Mouse (Mus musculus): ENCODE measurements around the gene Ssbp4. TPM values are rescaled to one million over a fixed set of nuclear protein-coding genes. Genes with fewer than 3 reads are reported as not detected.

Ssbp4 gene
- polyA plus RNA-seq, 1 experiment: 52.6 TPM

- no peaks in the 10 kb centered on the region; the same call in 1 of the 2 replicates for H3K36me3 ChIP-seq (ENCODE audit: control insufficient read depth)
- H3K9me3 ChIP-seq (ENCODE audit: control insufficient read depth, low read length): peaks cover 3% of the 10 kb centered on the region
- TF ChIP-seq GATA1 (IDR thresholded peaks at IDR 0.05; ENCODE audit: low read length) (no peak), TAL1 (IDR thresholded peaks at IDR 0.05; ENCODE audit: low read length) (no peak)
- H3K27me3 ChIP-seq (ENCODE audit: control insufficient read depth): peaks cover 18% of the 10 kb centered on the region
- no peak overlapping the region for H3K4me3 ChIP-seq (replicated peaks)
- peaks cover 67% of the 10 kb centered on the region for H3K4me1 ChIP-seq (ENCODE audit: control insufficient read depth)
These were observed 18.4 kb upstream of the Ssbp4 start for GRCm38 (mm10) chr8:70627041-70627440.

GRCm38 (mm10) chr8:70625104-70625503, 16.4 kb upstream of the Ssbp4 start:
- Histone ChIP-seq H3K4me1 (ENCODE audit: control insufficient read depth) (peaks cover 71% of the 10 kb centered on the region), H3K9me3 (ENCODE audit: control insufficient read depth, low read length) (peaks cover 3% of the 10 kb centered on the region), H3K27me3 (ENCODE audit: control insufficient read depth) (peaks cover under 1% of the 10 kb centered on the region; the same call in 1 of the 2 replicates), H3K36me3 (ENCODE audit: control insufficient read depth) (no peaks in the 10 kb centered on the region; the same call in 1 of the 2 replicates), H3K4me3 (replicated peaks) (no peak overlapping the region)
- TF ChIP-seq TAL1 (IDR thresholded peaks at IDR 0.05; ENCODE audit: low read length): no peak
- no peak for TF ChIP-seq GATA1 (IDR thresholded peaks at IDR 0.05; ENCODE audit: low read length)

GRCm38 (mm10) chr8:70622220-70622619, 13.5 kb upstream of the Ssbp4 start:
- Histone ChIP-seq H3K4me1 (ENCODE audit: control insufficient read depth) (peaks cover 79% of the 10 kb centered on the region), H3K27me3 (ENCODE audit: control insufficient read depth) (no peaks in the 10 kb centered on the region), H3K4me3 (replicated peaks) (peak overlapping the region; percentile 26), H3K36me3 (ENCODE audit: control insufficient read depth) (no peaks in the 10 kb centered on the region; the same call in 1 of the 2 replicates), H3K9me3 (ENCODE audit: control insufficient read depth, low read length) (peaks cover 3% of the 10 kb centered on the region)
- TF ChIP-seq GATA1 (IDR thresholded peaks at IDR 0.05; ENCODE audit: low read length): peak; percentile 49
- TF ChIP-seq TAL1 (IDR thresholded peaks at IDR 0.05; ENCODE audit: low read length): peak; percentile 81

DNA sequence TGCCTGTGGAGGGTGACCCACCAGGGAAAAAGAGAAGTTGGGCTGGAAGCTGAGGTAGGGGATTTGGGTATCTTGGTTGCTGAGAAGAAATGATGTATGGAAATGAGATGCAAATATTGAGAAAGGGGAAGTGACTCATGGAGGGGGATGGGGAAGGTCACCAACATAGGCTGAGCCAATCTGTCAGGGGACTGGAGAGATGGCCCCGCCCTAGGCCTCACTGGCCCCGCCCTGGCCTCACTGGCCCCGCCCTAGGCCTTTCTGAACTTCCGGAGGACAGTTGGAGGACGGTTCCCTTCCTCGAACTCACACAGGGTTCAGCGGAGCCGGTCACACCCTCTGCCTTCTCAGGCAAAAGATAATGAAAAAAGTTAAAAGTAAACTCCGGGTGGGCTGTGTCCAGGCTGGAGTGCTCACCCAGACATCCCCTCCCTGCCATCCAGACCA, 10.2 kb upstream of the Ssbp4 start:
- peaks cover 89% of the 10 kb centered on the region for H3K4me1 ChIP-seq (ENCODE audit: control insufficient read depth)
- TF ChIP-seq GATA1 (IDR thresholded peaks at IDR 0.05; ENCODE audit: low read length): no peak
- TF ChIP-seq TAL1 (IDR thresholded peaks at IDR 0.05; ENCODE audit: low read length): no peak
- H3K9me3 ChIP-seq (ENCODE audit: control insufficient read depth, low read length): no peaks in the 10 kb centered on the region
- no peaks in the 10 kb centered on the region for H3K27me3 ChIP-seq (ENCODE audit: control insufficient read depth)
- H3K36me3 ChIP-seq (ENCODE audit: control insufficient read depth): no peaks in the 10 kb centered on the region; the same call in 1 of the 2 replicates
- H3K4me3 ChIP-seq (replicated peaks): peak overlapping the region; percentile 51

- peaks cover 89% of the 10 kb centered on the region for H3K4me1 ChIP-seq (ENCODE audit: control insufficient read depth)
These were observed 9.3 kb upstream of the Ssbp4 start for GRCm38 (mm10) chr8:70617985-70618384.

DNA sequence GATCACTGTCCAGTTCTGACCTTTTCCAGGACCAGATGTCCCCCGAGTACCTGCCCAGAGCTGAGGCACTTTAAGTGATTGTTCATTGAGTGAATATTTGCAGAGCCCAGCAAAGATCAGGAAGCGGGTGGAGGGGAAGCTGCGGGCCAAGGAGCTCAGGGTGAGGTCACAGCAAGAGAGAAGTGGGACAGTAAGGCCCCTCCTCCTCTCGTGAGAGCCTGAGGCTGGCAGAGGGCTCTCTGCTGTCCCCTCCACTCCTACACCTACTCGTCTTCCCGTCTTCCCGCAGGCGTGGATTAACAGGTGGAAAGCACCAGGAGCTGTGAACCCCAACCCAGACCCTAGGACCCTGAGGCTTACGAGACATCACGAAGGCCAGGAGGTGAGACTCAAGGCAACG, 8.0 kb upstream of the Ssbp4 start:
- TF ChIP-seq TAL1 (IDR thresholded peaks at IDR 0.05; ENCODE audit: low read length) (no peak), GATA1 (IDR thresholded peaks at IDR 0.05; ENCODE audit: low read length) (no peak)
- Histone ChIP-seq H3K4me3 (replicated peaks) (no peak overlapping the region), H3K9me3 (ENCODE audit: control insufficient read depth, low read length) (no peaks in the 10 kb centered on the region), H3K4me1 (ENCODE audit: control insufficient read depth) (peaks cover 82% of the 10 kb centered on the region), H3K27me3 (ENCODE audit: control insufficient read depth) (no peaks in the 10 kb centered on the region), H3K36me3 (ENCODE audit: control insufficient read depth) (no peaks in the 10 kb centered on the region; the same call in 1 of the 2 replicates)

More at GRCm38 (mm10) chr8:70617985-70618384, 9.3 kb upstream of the Ssbp4 start:
- Histone ChIP-seq H3K27me3 (ENCODE audit: control insufficient read depth) (no peaks in the 10 kb centered on the region), H3K9me3 (ENCODE audit: control insufficient read depth, low read length) (no peaks in the 10 kb centered on the region), H3K36me3 (ENCODE audit: control insufficient read depth) (no peaks in the 10 kb centered on the region; the same call in 1 of the 2 replicates), H3K4me3 (replicated peaks) (peak overlapping the region; percentile 13)
- TF ChIP-seq TAL1 (IDR thresholded peaks at IDR 0.05; ENCODE audit: low read length) (no peak; the same call in 2 of the 3 replicates), GATA1 (IDR thresholded peaks at IDR 0.05; ENCODE audit: low read length) (no peak)

- H3K4me1 ChIP-seq (ENCODE audit: control insufficient read depth): peaks cover 82% of the 10 kb centered on the region
- TF ChIP-seq TAL1 (IDR thresholded peaks at IDR 0.05; ENCODE audit: low read length): no peak
- no peak for TF ChIP-seq GATA1 (IDR thresholded peaks at IDR 0.05; ENCODE audit: low read length)
- no peaks in the 10 kb centered on the region for H3K9me3 ChIP-seq (ENCODE audit: control insufficient read depth, low read length)
- H3K27me3 ChIP-seq (ENCODE audit: control insufficient read depth): no peaks in the 10 kb centered on the region
- no peak within 1 kb of the TSS for H3K4me3 ChIP-seq (replicated peaks)
- no peaks in the 10 kb centered on the region; the same call in 1 of the 2 replicates for H3K36me3 ChIP-seq (ENCODE audit: control insufficient read depth)
These were observed 7.2 kb upstream of the Ssbp4 start, which contains the start of gene Lrrc25 for GRCm38 (mm10) chr8:70615894-70616293. Gene Lrrc25, plus strand, starts transcription at chr8:70616155.

DNA sequence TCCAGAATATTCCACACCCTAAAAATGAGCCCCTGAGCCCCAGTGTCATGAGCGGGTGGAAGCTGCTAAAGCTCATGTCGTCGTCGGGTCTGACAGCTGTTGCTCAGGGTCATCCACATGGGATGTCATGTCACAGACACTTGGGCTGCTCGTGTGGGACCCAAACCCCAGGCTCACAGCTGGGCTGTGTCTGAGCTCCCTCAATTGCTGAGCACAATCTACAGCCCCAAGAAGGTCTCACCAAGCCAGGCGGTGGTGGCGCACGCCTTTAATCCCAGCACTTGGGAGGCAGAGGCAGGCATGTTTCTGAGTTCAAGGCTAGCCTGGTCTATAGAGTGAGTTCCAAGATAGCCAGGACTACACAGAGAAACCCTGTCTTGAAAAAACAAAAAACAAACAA, 6.6 kb upstream of the Ssbp4 start:
- H3K4me3 ChIP-seq (replicated peaks): no peak overlapping the region
- TF ChIP-seq GATA1 (IDR thresholded peaks at IDR 0.05; ENCODE audit: low read length) (no peak), TAL1 (IDR thresholded peaks at IDR 0.05; ENCODE audit: low read length) (no peak)
- no peaks in the 10 kb centered on the region; the same call in 1 of the 2 replicates for H3K36me3 ChIP-seq (ENCODE audit: control insufficient read depth)
- peaks cover 82% of the 10 kb centered on the region for H3K4me1 ChIP-seq (ENCODE audit: control insufficient read depth)
- no peaks in the 10 kb centered on the region for H3K9me3 ChIP-seq (ENCODE audit: control insufficient read depth, low read length)
- H3K27me3 ChIP-seq (ENCODE audit: control insufficient read depth): peaks cover 3% of the 10 kb centered on the region

GRCm38 (mm10) chr8:70614469-70614868, 5.8 kb upstream of the Ssbp4 start:
- Histone ChIP-seq H3K27me3 (ENCODE audit: control insufficient read depth) (peaks cover 11% of the 10 kb centered on the region), H3K36me3 (ENCODE audit: control insufficient read depth) (no peaks in the 10 kb centered on the region), H3K4me1 (ENCODE audit: control insufficient read depth) (peaks cover 84% of the 10 kb centered on the region), H3K4me3 (replicated peaks) (no peak overlapping the region), H3K9me3 (ENCODE audit: control insufficient read depth, low read length) (no peaks in the 10 kb centered on the region)
- TF ChIP-seq TAL1 (IDR thresholded peaks at IDR 0.05; ENCODE audit: low read length) (no peak), GATA1 (IDR thresholded peaks at IDR 0.05; ENCODE audit: low read length) (no peak)
